Mouse (Mus musculus): ENCODE results near the gene Rhot2. TPM values are rescaled to one million over a fixed set of nuclear protein-coding genes. Genes with fewer than 3 reads are reported as not detected.
A peak's percentile ranks its signal among the peaks of the same experiment; 100 is the strongest.

Gene Rhot2
- polyA plus RNA-seq, 2 experiments: 10.6 to 101 TPM

GRCm38 (mm10) chr17:25818851-25819780, 25.5 kb downstream of the Rhot2 start:
- TF ChIP-seq POLR2A (IDR thresholded peaks at IDR 0.05; ENCODE audit: borderline replicate concordance, extremely low read depth, insufficient read depth, insufficient read length): no peak
- Histone ChIP-seq H3K27me3 (ENCODE audit: control insufficient read depth, insufficient read depth, low read length) (peaks cover 35% of the 10 kb centered on the region), H3K4me2 (replicated peaks; ENCODE audit: low read depth, low read length, severe bottlenecking) (peak overlapping the region; percentile 28; the same call in 1 of the 2 replicates), H3K36me3 (ENCODE audit: control insufficient read depth, insufficient read depth, low read length) (no peaks in the 10 kb centered on the region), H3K4me1 (ENCODE audit: control insufficient read depth, insufficient read depth, low read length) (peaks cover 3% of the 10 kb centered on the region), H3K27ac (replicated peaks; ENCODE audit: low read depth, low read length) (no peak overlapping the region), H3K9me3 (ENCODE audit: control insufficient read depth, low read length) (no peaks in the 10 kb centered on the region), H3K4me3 (replicated peaks; ENCODE audit: low read length) (no peak overlapping the region), H3K9ac (ENCODE audit: low read depth, low read length, severe bottlenecking) (no peak overlapping the region)
- DNase-seq (ENCODE audit: low spot score) (no peak), ATAC-seq (ENCODE audit: low FRiP score, low read depth) (no peak)
- WGBS: 5% methylated on average over 46 of the region's 46 CpGs

GRCm38 (mm10) chr17:25817662-25818061, 27.0 kb downstream of the Rhot2 start:
- no peak for TF ChIP-seq POLR2A (IDR thresholded peaks at IDR 0.05; ENCODE audit: borderline replicate concordance, extremely low read depth, insufficient read depth, insufficient read length)
- Histone ChIP-seq H3K9ac (ENCODE audit: low read depth, low read length, severe bottlenecking) (no peak overlapping the region), H3K4me3 (replicated peaks; ENCODE audit: low read length) (no peak overlapping the region), H3K4me1 (ENCODE audit: control insufficient read depth, insufficient read depth, low read length) (0 out of 2 replicates have a peak, but pooled peaks cover 4% of the 10 kb centered on the region), H3K27ac (replicated peaks; ENCODE audit: low read depth, low read length) (no peak overlapping the region), H3K9me3 (ENCODE audit: control insufficient read depth, low read length) (no peaks in the 10 kb centered on the region), H3K4me2 (replicated peaks; ENCODE audit: low read depth, low read length, severe bottlenecking) (no peak overlapping the region), H3K36me3 (ENCODE audit: control insufficient read depth, insufficient read depth, low read length) (no peaks in the 10 kb centered on the region), H3K27me3 (ENCODE audit: control insufficient read depth, insufficient read depth, low read length) (peaks cover 41% of the 10 kb centered on the region)
- ATAC-seq (ENCODE audit: low FRiP score, low read depth) (no peak), DNase-seq (ENCODE audit: low spot score) (no peak)
- 82% methylated on average over 11 of the region's 11 CpGs for WGBS

- Histone ChIP-seq H3K27ac (replicated peaks; ENCODE audit: low read depth, low read length) (no peak overlapping the region), H3K4me1 (ENCODE audit: control insufficient read depth, insufficient read depth, low read length) (peaks cover 9% of the 10 kb centered on the region), H3K4me2 (replicated peaks; ENCODE audit: low read depth, low read length, severe bottlenecking) (no peak overlapping the region), H3K36me3 (ENCODE audit: control insufficient read depth, insufficient read depth, low read length) (no peaks in the 10 kb centered on the region), H3K4me3 (replicated peaks; ENCODE audit: low read length) (no peak overlapping the region), H3K9ac (ENCODE audit: low read depth, low read length, severe bottlenecking) (no peak overlapping the region), H3K27me3 (ENCODE audit: control insufficient read depth, insufficient read depth, low read length) (peaks cover 38% of the 10 kb centered on the region), H3K9me3 (ENCODE audit: control insufficient read depth, low read length) (no peaks in the 10 kb centered on the region)
- ATAC-seq (ENCODE audit: low FRiP score, low read depth): peak; percentile 50; the same call in 1 of the 2 replicates
- WGBS: 1% methylated on average over 16 of the region's 20 CpGs
- no peak for TF ChIP-seq POLR2A (IDR thresholded peaks at IDR 0.05; ENCODE audit: borderline replicate concordance, extremely low read depth, insufficient read depth, insufficient read length)
- DNase-seq (ENCODE audit: low spot score): peak; percentile 88
Observed at GRCm38 (mm10) chr17:25813471-25813870, 31.2 kb downstream of the Rhot2 start.

- ATAC-seq (ENCODE audit: low FRiP score, low read depth) (no peak), DNase-seq (ENCODE audit: low spot score) (no peak)
- Histone ChIP-seq H3K27me3 (ENCODE audit: control insufficient read depth, insufficient read depth, low read length) (peaks cover 30% of the 10 kb centered on the region), H3K4me2 (replicated peaks; ENCODE audit: low read depth, low read length, severe bottlenecking) (no peak overlapping the region), H3K36me3 (ENCODE audit: control insufficient read depth, insufficient read depth, low read length) (no peaks in the 10 kb centered on the region), H3K9me3 (ENCODE audit: control insufficient read depth, low read length) (no peaks in the 10 kb centered on the region), H3K9ac (ENCODE audit: low read depth, low read length, severe bottlenecking) (no peak overlapping the region), H3K27ac (replicated peaks; ENCODE audit: low read depth, low read length) (no peak overlapping the region), H3K4me3 (replicated peaks; ENCODE audit: low read length) (no peak overlapping the region), H3K4me1 (ENCODE audit: control insufficient read depth, insufficient read depth, low read length) (peaks cover 9% of the 10 kb centered on the region)
- WGBS: 66% methylated on average over 4 of the region's 4 CpGs
- no peak for TF ChIP-seq POLR2A (IDR thresholded peaks at IDR 0.05; ENCODE audit: borderline replicate concordance, extremely low read depth, insufficient read depth, insufficient read length)
Observed at GRCm38 (mm10) chr17:25810890-25811289, 33.8 kb downstream of the Rhot2 start.

GRCm38 (mm10) chr17:25809606-25810340, 34.9 kb downstream of the Rhot2 start:
- peaks cover 30% of the 10 kb centered on the region for H3K27me3 ChIP-seq (ENCODE audit: control insufficient read depth, insufficient read depth, low read length)
- no peak overlapping the region for H3K27ac ChIP-seq (replicated peaks; ENCODE audit: low read depth, low read length)
- ATAC-seq (ENCODE audit: low FRiP score, low read depth): no peak

More at GRCm38 (mm10) chr17:25809606-25810340, 34.9 kb downstream of the Rhot2 start:
- Histone ChIP-seq H3K4me1 (ENCODE audit: control insufficient read depth, insufficient read depth, low read length) (peaks cover 9% of the 10 kb centered on the region), H3K36me3 (ENCODE audit: control insufficient read depth, insufficient read depth, low read length) (no peaks in the 10 kb centered on the region), H3K4me3 (replicated peaks; ENCODE audit: low read length) (peak overlapping the region; percentile 66), H3K4me2 (replicated peaks; ENCODE audit: low read depth, low read length, severe bottlenecking) (peak overlapping the region; percentile 96), H3K9me3 (ENCODE audit: control insufficient read depth, low read length) (no peaks in the 10 kb centered on the region), H3K9ac (ENCODE audit: low read depth, low read length, severe bottlenecking) (peak overlapping the region; percentile 63)
- DNase-seq (ENCODE audit: low spot score): no peak
- 9% methylated on average over 25 of the region's 25 CpGs for WGBS
- TF ChIP-seq POLR2A (IDR thresholded peaks at IDR 0.05; ENCODE audit: borderline replicate concordance, extremely low read depth, insufficient read depth, insufficient read length): no peak
